Mouse (Mus musculus) limb, embryonic 14.5 days (tissue): ENCODE measurements around the gene Fam57b. TPM values are rescaled to one million over a fixed set of nuclear protein-coding genes. Genes with fewer than 3 reads are reported as not detected.

Experiments used
- ATAC-seq: fragments of 200-750 bp; cut with Nextera tagmentation; 2 replicates; pipeline ENCODE4 v1.8.0; 2017; ENCODE audit warnings: low read depth, moderate number of reproducible peaks, moderate TSS enrichment; ENCODE audit not compliant: low FRiP score
- DNase-seq: peaks from one replicate; pipeline ENCODE4 v3.0.0-alpha.2; 2015; ENCODE audit warnings: low spot score
- H3K27ac ChIP-seq: fragments of 300-500 bp; sonication (generic); replicated peaks from 2 replicates; pipeline ENCODE4 v1.5.1; 2014; ENCODE audit warnings: low read depth, mild to moderate bottlenecking, low read length, moderate library complexity, mixed read lengths
- H3K27me3 ChIP-seq: fragments of 300-500 bp; sonication (generic); 2 replicates; pipeline ENCODE4 v1.6.1; 2014; ENCODE audit warnings: low read length, mixed read lengths; ENCODE audit not compliant: control insufficient read depth, insufficient read depth
- H3K36me3 ChIP-seq: fragments of 300-500 bp; sonication (generic); 2 replicates; pipeline ENCODE4 v1.6.1; 2014; ENCODE audit warnings: mild to moderate bottlenecking, low read length, moderate library complexity, mixed read lengths; ENCODE audit not compliant: control insufficient read depth, insufficient read depth
- H3K4me1 ChIP-seq: fragments of 300-500 bp; sonication (generic); 2 replicates; pipeline ENCODE4 v1.6.1; 2014; ENCODE audit warnings: antibody characterized with exemption, low read length, mixed read lengths; ENCODE audit not compliant: control insufficient read depth, insufficient read depth
- H3K4me2 ChIP-seq: fragments of 300-500 bp; sonication (generic); replicated peaks from 2 replicates; pipeline ENCODE4 v1.6.1; 2014; ENCODE audit warnings: low read depth, mild to moderate bottlenecking, low read length, moderate library complexity; ENCODE audit not compliant: severe bottlenecking
- H3K4me3 ChIP-seq: fragments of 300-500 bp; sonication (generic); replicated peaks from 2 replicates; pipeline ENCODE4 v1.5.1; 2014; ENCODE audit warnings: low read length
- H3K9ac ChIP-seq: fragments of 300-500 bp; sonication (generic); 2 replicates; pipeline ENCODE4 v1.6.1; 2014; ENCODE audit warnings: mild to moderate bottlenecking, low read depth, low read length, moderate library complexity; ENCODE audit not compliant: severe bottlenecking
- H3K9me3 ChIP-seq: fragments of 300-500 bp; sonication (generic); 2 replicates; pipeline ENCODE4 v1.6.1; 2016; ENCODE audit warnings: low read length; ENCODE audit not compliant: control insufficient read depth
- POLR2A ChIP-seq: fragments of 200-500 bp; IDR thresholded peaks from 2 replicates; pipeline ENCODE4 v1.8.0; 2012; ENCODE audit warnings: inconsistent platforms, mild to moderate bottlenecking, moderate library complexity, borderline replicate concordance; ENCODE audit not compliant: insufficient read depth, insufficient read length; ENCODE audit errors: extremely low read depth
- WGBS: fragments of 180-500 bp; shearing (Covaris S2); extraction: QIAGEN DNeasy Blood & Tissue Kit; methylation state at CpG from one replicate; pipeline ENCODE4 v1.1.7; 2014; 5-methylcytosine and 5-hydroxymethylcytosine counted together
- polyA plus RNA-seq, 2 experiments: library from polyadenylated mRNA; depleted of rRNA in 1 of 2; stranded (reverse) in 1 of 2; unstranded in 1 of 2; fragments of >200 nt; fragmentation: Nextera tagmentation in 1 of 2; extraction: Ambion mirVana in 1 of 2; gene quantifications; 2 replicates each; pipeline versions ENCODE4 v1.2.1 to v1.2.3; 2012 to 2014

Gene Fam57b
- polyA plus RNA-seq, 2 experiments: 0.21 to 1.6 TPM

DNA sequence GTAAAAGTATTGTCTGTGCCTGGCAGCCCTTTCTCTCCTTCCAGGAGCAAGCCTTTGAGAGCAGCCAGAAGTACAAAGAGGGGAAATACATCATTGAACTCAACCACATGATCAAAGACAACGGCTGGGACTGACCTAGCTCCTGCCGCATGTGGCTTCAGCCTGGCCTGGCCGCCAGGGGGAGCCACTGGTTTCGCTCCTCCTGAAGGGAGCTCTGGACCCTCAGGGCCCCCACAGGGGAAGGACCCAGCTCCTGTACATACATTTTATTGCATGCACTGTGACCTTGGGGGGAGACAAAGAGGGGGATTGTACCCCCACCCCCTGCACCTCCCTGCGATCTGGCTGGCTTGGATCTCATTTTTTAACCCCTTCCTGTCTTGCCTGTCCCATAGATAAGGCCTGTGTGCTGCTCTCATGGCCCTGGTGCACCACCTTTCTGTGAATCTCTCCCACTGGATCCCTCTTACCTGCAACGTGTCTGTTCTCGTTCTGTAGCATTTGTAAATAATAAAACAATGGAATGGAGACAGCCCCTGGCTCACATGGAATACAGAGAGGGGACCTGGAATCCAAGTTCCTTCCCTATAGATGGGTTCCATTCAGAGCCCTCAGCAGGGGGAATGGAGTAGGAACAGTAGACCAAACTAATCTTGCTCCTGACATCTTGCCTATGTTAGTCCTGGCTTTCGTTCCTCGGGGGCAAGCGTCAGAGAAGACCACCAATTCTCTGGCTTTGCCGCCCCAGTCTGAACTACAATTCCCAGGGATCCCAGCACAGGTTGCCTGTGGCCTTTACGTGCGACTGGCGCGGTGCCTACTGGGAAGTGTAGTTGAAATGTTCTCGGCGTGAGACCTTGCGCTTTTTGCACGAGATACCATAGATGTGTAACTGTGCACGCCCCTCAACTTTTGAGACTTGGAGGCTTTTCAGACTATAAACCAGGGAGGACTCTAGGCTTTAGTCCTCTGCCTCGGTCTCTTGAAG is 17.2 kb upstream of the Fam57b start:
- H3K9ac ChIP-seq: peak overlapping the region; percentile 59
- peak overlapping the region; percentile 55 for H3K27ac ChIP-seq
- peak overlapping the region; percentile 94 for H3K4me2 ChIP-seq
- DNase-seq (peak; percentile 91), ATAC-seq (peak; percentile 66)
- no peak for TF ChIP-seq POLR2A
- peak overlapping the region; percentile 45 for H3K4me3 ChIP-seq
- H3K9me3 ChIP-seq: no peaks in the 10 kb centered on the region
- H3K4me1 ChIP-seq: peaks cover 39% of the 10 kb centered on the region
- no peaks in the 10 kb centered on the region for H3K27me3 ChIP-seq
- under 1% methylated on average over 21 of the region's 21 CpGs for WGBS
- H3K36me3 ChIP-seq: peaks cover 23% of the 10 kb centered on the region

DNA sequence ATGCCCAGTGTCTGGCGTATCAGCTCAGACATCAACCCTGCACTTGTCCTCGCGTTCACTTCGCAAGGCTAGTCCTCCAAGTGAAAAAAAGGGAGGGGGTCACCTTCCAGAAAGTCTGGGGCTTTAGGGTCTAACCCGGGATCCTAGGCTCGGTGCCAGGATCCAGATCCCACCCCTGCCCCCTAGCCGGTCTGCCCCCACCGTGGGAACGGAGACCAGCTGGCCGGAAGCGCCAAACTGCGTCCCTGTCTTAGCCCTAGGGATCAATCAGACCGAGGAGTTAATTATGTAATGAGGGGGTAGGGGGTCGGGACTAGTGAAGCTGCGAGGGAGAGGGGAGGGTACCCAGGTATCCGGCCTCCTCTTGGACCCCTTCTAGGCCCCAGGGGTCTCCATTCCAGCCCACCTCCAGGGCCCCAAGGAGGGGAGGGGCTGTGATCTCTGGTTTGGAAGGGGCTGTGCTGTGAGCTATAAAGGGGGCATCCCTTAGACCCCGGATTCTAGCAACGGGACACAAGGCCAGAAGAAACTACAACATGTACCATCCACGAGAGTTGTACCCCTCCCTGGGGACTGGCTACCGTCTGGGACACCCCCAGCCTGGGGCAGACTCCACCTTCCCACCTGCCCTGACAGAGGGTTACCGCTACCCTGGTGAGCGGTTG is 16.4 kb upstream of the Fam57b start, which contains the start of gene Tbx6:
Tbx6 (plus strand) TSS at position 513 of the 665 bp plus-strand sequence.
- Histone ChIP-seq H3K4me2 (peak within 1 kb of the TSS; percentile 94), H3K9me3 (no peaks in the 10 kb centered on the region), H3K9ac (peak within 1 kb of the TSS; percentile 59), H3K4me3 (peak within 1 kb of the TSS; percentile 45), H3K36me3 (peaks cover 31% of the 10 kb centered on the region), H3K4me1 (peaks cover 31% of the 10 kb centered on the region), H3K27ac (peak within 1 kb of the TSS; percentile 55), H3K27me3 (no peaks in the 10 kb centered on the region)
- DNase-seq (no peak), ATAC-seq (no peak; the same call in 1 of the 2 replicates)
- no peak for TF ChIP-seq POLR2A
- 6% methylated on average over 19 of the region's 22 CpGs for WGBS

DNA sequence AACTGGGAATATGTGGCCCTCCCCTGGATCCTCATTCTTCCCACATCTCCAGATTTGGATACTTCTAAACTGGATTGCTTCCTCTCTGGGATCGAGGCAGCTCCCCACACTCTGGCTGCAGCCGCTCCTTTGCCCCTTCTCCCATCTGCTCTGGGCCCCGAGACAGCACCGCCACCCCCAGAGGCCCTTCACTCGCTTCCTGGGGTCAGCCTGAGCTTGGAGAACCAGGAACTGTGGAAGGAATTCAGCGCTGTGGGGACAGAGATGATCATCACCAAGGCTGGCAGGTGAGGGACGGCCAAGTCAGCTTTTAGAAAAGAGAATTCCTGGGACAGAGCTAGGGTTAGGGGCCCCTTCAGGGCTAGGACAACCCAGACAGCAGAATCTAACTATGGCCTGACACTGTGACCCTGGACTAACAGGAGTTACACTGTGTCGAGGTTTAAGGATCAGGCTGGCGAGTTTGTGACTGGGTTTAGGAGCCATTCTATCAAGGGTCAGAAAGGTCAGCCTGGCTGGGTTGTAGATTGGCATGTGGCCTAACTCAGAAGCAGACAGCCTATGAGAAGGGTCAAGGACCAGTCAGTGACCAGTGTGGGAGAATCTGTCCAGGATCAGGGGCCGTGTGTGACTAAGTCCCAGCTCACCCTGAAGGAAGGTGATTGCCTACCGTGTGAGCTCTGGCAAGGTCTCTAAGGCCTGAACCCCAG is 15.7 kb upstream of the Fam57b start:
- no peak for DNase-seq
- Histone ChIP-seq H3K9ac (peak overlapping the region; percentile 59), H3K27me3 (no peaks in the 10 kb centered on the region), H3K27ac (no peak overlapping the region), H3K4me3 (0 out of 2 replicates have a peak overlapping the region, but pooled peaks have one; percentile 45), H3K9me3 (no peaks in the 10 kb centered on the region), H3K36me3 (peaks cover 38% of the 10 kb centered on the region), H3K4me1 (peaks cover 28% of the 10 kb centered on the region), H3K4me2 (peak overlapping the region; percentile 94)
- no peak for ATAC-seq
- WGBS: 26% methylated on average over 11 of the region's 11 CpGs
- no peak for TF ChIP-seq POLR2A

DNA sequence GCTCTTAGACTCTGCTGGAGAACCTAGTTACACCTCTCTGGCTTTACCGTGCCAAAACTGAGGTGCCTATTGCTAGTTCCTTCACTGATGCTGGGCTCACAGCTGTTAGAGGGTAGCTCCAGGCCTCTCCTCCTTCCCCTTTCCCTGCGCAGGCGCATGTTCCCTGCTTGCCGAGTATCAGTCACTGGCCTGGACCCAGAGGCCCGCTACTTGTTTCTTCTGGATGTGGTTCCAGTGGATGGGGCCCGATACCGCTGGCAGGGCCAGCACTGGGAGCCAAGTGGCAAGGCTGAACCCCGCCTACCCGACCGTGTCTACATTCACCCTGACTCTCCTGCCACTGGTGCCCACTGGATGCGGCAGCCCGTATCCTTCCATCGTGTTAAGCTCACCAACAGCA is 14.8 kb upstream of the Fam57b start:
- DNase-seq: no peak
- no peaks in the 10 kb centered on the region for H3K27me3 ChIP-seq
- no peak overlapping the region for H3K9ac ChIP-seq
- H3K9me3 ChIP-seq: no peaks in the 10 kb centered on the region
- 75% methylated on average over 13 of the region's 13 CpGs for WGBS
- H3K4me1 ChIP-seq: peaks cover 21% of the 10 kb centered on the region
- TF ChIP-seq POLR2A: no peak
- ATAC-seq: no peak
- H3K4me3 ChIP-seq: no peak overlapping the region
- H3K36me3 ChIP-seq: peaks cover 47% of the 10 kb centered on the region
- H3K4me2 ChIP-seq: no peak overlapping the region
- no peak overlapping the region for H3K27ac ChIP-seq

DNA sequence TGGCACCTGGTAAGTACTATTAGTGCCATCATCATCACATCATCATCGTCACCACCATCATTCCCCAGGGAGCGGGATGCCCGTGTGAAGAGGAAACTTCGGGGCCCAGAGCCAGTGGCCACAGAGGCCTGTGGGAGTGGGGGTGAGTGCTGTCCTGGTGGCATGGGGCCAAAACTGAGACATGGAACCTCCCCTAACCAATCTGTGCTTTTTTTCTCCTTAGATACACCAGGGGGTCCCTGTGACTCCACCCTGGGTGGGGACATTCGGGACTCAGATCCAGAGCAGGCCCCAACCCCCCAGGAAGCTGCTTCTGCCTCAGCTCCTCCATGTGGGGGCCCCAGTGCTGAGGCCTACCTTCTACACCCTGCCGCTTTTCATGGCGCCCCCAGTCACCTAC is 13.0 kb upstream of the Fam57b start:
- no peak overlapping the region for H3K27ac ChIP-seq
- H3K36me3 ChIP-seq: peaks cover 57% of the 10 kb centered on the region
- H3K9ac ChIP-seq: no peak overlapping the region
- H3K4me2 ChIP-seq: no peak overlapping the region
- ATAC-seq (no peak), DNase-seq (no peak)
- no peaks in the 10 kb centered on the region for H3K9me3 ChIP-seq
- TF ChIP-seq POLR2A: no peak
- H3K4me3 ChIP-seq: no peak overlapping the region
- no peaks in the 10 kb centered on the region for H3K27me3 ChIP-seq
- H3K4me1 ChIP-seq: peaks cover 19% of the 10 kb centered on the region
- 74% methylated on average over 7 of the region's 7 CpGs for WGBS
